Mouse (Mus musculus) intestine, postnatal 0 days (tissue): ENCODE results near the gene Samhd1. TPM values are rescaled to one million over a fixed set of nuclear protein-coding genes. Genes with fewer than 3 reads are reported as not detected.

ENCODE experiments used
- ATAC-seq: fragments of 200-750 bp; cut with Nextera tagmentation; 2 replicates; pipeline ENCODE4 v1.8.0; 2017; ENCODE audit warnings: mild to moderate bottlenecking, moderate TSS enrichment, moderate library complexity
- H3K27ac ChIP-seq: fragments of 300-500 bp; sonication (generic); 2 replicates; pipeline ENCODE4 v1.5.1; 2014; ENCODE audit warnings: mild to moderate bottlenecking, low read depth, low read length, moderate library complexity
- H3K27me3 ChIP-seq: fragments of 300-500 bp; sonication (generic); replicated peaks from 2 replicates; pipeline ENCODE4 v1.6.1; 2014; ENCODE audit warnings: low read length, mixed read lengths; ENCODE audit not compliant: control insufficient read depth, insufficient read depth
- H3K36me3 ChIP-seq: fragments of 300-500 bp; sonication (generic); 2 replicates; pipeline ENCODE4 v1.6.1; 2014; ENCODE audit warnings: mild to moderate bottlenecking, moderate library complexity; ENCODE audit not compliant: control insufficient read depth, insufficient read depth
- H3K4me1 ChIP-seq: fragments of 300-500 bp; sonication (generic); replicated peaks from 2 replicates; pipeline ENCODE4 v1.6.1; 2014; ENCODE audit warnings: antibody characterized with exemption, low read length, mixed read lengths; ENCODE audit not compliant: control insufficient read depth, insufficient read depth
- H3K4me2 ChIP-seq: fragments of 300-500 bp; sonication (generic); replicated peaks from 2 replicates; pipeline ENCODE4 v1.6.1; 2014; ENCODE audit warnings: low read depth, mild to moderate bottlenecking, moderate library complexity
- H3K4me3 ChIP-seq: fragments of 300-500 bp; sonication (generic); 2 replicates; pipeline ENCODE4 v1.5.1; 2014; ENCODE audit warnings: low read depth, low read length
- H3K9ac ChIP-seq: fragments of 300-500 bp; sonication (generic); 2 replicates; pipeline ENCODE4 v1.6.1; 2014; ENCODE audit warnings: mild to moderate bottlenecking, low read depth, low read length
- H3K9me3 ChIP-seq: fragments of 300-500 bp; sonication (generic); 2 replicates; pipeline ENCODE4 v1.6.1; 2016; ENCODE audit warnings: mixed run types; ENCODE audit not compliant: control insufficient read depth
- CTCF ChIP-seq: sonication (generic); IDR thresholded peaks from 2 replicates; pipeline ENCODE4 v1.5.1; 2016; ENCODE audit warnings: low read depth, mild to moderate bottlenecking, control low read depth, antibody characterized with exemption, moderate library complexity
- WGBS: fragments of 180-500 bp; shearing (Covaris S2); extraction: QIAGEN DNeasy Blood & Tissue Kit; methylation state at CpG from one replicate; pipeline ENCODE4 v1.1.7; 2014; 5-methylcytosine and 5-hydroxymethylcytosine counted together
- polyA plus RNA-seq: library from polyadenylated mRNA; unstranded; fragments of >200 nt; fragmentation: Nextera tagmentation; extraction: Ambion mirVana; gene quantifications from 2 replicates; pipeline ENCODE4 v1.2.1, GENCODE M21; 2015

The Samhd1 gene
- polyA plus RNA-seq, 1 experiment from 2014 or later, result 29.4 TPM

GRCm38 (mm10) chr2:157129096-157129495, 6.0 kb downstream of the Samhd1 start:
- 47% methylated on average over 4 of the region's 4 CpGs for WGBS
- Histone ChIP-seq H3K9ac (no peak overlapping the region), H3K4me3 (0 out of 2 replicates have a peak overlapping the region, but pooled peaks have one; percentile 11), H3K27me3 (no peaks in the 10 kb centered on the region), H3K36me3 (peaks cover 9% of the 10 kb centered on the region; the same call in 1 of the 2 replicates), H3K4me1 (peaks cover 11% of the 10 kb centered on the region; the same call in 1 of the 2 replicates), H3K4me2 (peak overlapping the region; percentile 55), H3K27ac (peak overlapping the region; percentile 71), H3K9me3 (no peaks in the 10 kb centered on the region)
- TF ChIP-seq CTCF, result no peak
- ATAC-seq, result no peak

GRCm38 (mm10) chr2:157128072-157128471, 7.0 kb downstream of the Samhd1 start:
- Histone ChIP-seq H3K4me2 (no peak overlapping the region), H3K27me3 (no peaks in the 10 kb centered on the region), H3K9me3 (no peaks in the 10 kb centered on the region), H3K36me3 (peaks cover 15% of the 10 kb centered on the region), H3K4me1 (peaks cover 11% of the 10 kb centered on the region; the same call in 1 of the 2 replicates), H3K9ac (no peak overlapping the region), H3K27ac (peak overlapping the region; percentile 46), H3K4me3 (no peak overlapping the region)
- no peak for ATAC-seq
- WGBS, result 60% methylated on average over 4 of the region's 4 CpGs
- peak; percentile 62 for TF ChIP-seq CTCF

- Histone ChIP-seq H3K27ac (peak overlapping the region; percentile 60), H3K4me1 (peaks cover 11% of the 10 kb centered on the region; the same call in 1 of the 2 replicates), H3K27me3 (no peaks in the 10 kb centered on the region), H3K4me3 (no peak overlapping the region), H3K4me2 (peak overlapping the region; percentile 46), H3K9me3 (no peaks in the 10 kb centered on the region), H3K36me3 (peaks cover 15% of the 10 kb centered on the region), H3K9ac (no peak overlapping the region)
- ATAC-seq, result peak; percentile 77
- WGBS, result 40% methylated on average over 3 of the region's 3 CpGs
- TF ChIP-seq CTCF, result no peak
Observed at GRCm38 (mm10) chr2:157127370-157127769, 7.7 kb downstream of the Samhd1 start.

- Histone ChIP-seq H3K9ac (no peak overlapping the region), H3K4me1 (peaks cover 11% of the 10 kb centered on the region; the same call in 1 of the 2 replicates), H3K4me3 (no peak overlapping the region), H3K4me2 (no peak overlapping the region), H3K27ac (no peak overlapping the region), H3K36me3 (peaks cover 33% of the 10 kb centered on the region), H3K27me3 (no peaks in the 10 kb centered on the region), H3K9me3 (no peaks in the 10 kb centered on the region)
- 52% methylated on average over 3 of the region's 3 CpGs for WGBS
- TF ChIP-seq CTCF, result no peak
- ATAC-seq, result peak; percentile 48
Observed at GRCm38 (mm10) chr2:157125246-157125645, 9.8 kb downstream of the Samhd1 start.

- ATAC-seq, result no peak
- Histone ChIP-seq H3K4me1 (0 out of 2 replicates have a peak, but pooled peaks cover 5% of the 10 kb centered on the region), H3K9ac (no peak overlapping the region), H3K4me2 (no peak overlapping the region), H3K4me3 (no peak overlapping the region), H3K36me3 (peaks cover 38% of the 10 kb centered on the region), H3K27ac (no peak overlapping the region; the same call in 1 of the 2 replicates), H3K9me3 (no peaks in the 10 kb centered on the region), H3K27me3 (no peaks in the 10 kb centered on the region)
- WGBS, result 93% methylated on average over 8 of the region's 8 CpGs
- no peak for TF ChIP-seq CTCF
Observed at GRCm38 (mm10) chr2:157121766-157122165, 13.3 kb downstream of the Samhd1 start.

- H3K9me3 ChIP-seq, result no peaks in the 10 kb centered on the region
- H3K4me2 ChIP-seq, result no peak overlapping the region
- no peak for ATAC-seq
- peaks cover 46% of the 10 kb centered on the region for H3K36me3 ChIP-seq
- no peak overlapping the region for H3K9ac ChIP-seq
- TF ChIP-seq CTCF, result no peak
- H3K27me3 ChIP-seq, result no peaks in the 10 kb centered on the region
- H3K4me3 ChIP-seq, result no peak overlapping the region
- no peaks in the 10 kb centered on the region for H3K4me1 ChIP-seq
- 45% methylated on average over 3 of the region's 3 CpGs for WGBS
- H3K27ac ChIP-seq, result no peak overlapping the region
Observed at GRCm38 (mm10) chr2:157119075-157119474, 16.0 kb downstream of the Samhd1 start.
